Mouse (Mus musculus) intestine, embryonic 16.5 days (tissue): ENCODE results near the gene Bik. TPM values are rescaled to one million over a fixed set of nuclear protein-coding genes. Genes with fewer than 3 reads are reported as not detected.
A peak's percentile ranks its signal among the peaks of the same experiment; 100 is the strongest.

Experiments used
- ATAC-seq: fragments of 200-750 bp; cut with Nextera tagmentation; 2 replicates; pipeline ENCODE4 v1.8.0; 2017; ENCODE audit warnings: moderate TSS enrichment, moderate library complexity
- H3K27ac ChIP-seq: fragments of 300-500 bp; sonication (generic); 2 replicates; pipeline ENCODE4 v1.5.1; 2014; ENCODE audit warnings: mild to moderate bottlenecking, low read length
- H3K27me3 ChIP-seq: fragments of 300-500 bp; sonication (generic); replicated peaks from 2 replicates; pipeline ENCODE4 v1.6.1; 2014; ENCODE audit warnings: low read length, control low read depth, mixed read lengths; ENCODE audit not compliant: control insufficient read depth, insufficient read depth
- H3K36me3 ChIP-seq: fragments of 300-500 bp; sonication (generic); 2 replicates; pipeline ENCODE4 v1.6.1; 2014; ENCODE audit warnings: low read length, control low read depth; ENCODE audit not compliant: control insufficient read depth, insufficient read depth
- H3K4me1 ChIP-seq: fragments of 300-500 bp; sonication (generic); 2 replicates; pipeline ENCODE4 v1.6.1; 2014; ENCODE audit warnings: low read length, control low read depth, mixed read lengths; ENCODE audit not compliant: control insufficient read depth, insufficient read depth
- H3K4me2 ChIP-seq: fragments of 300-500 bp; sonication (generic); 2 replicates; pipeline ENCODE4 v1.6.1; 2014; ENCODE audit warnings: low read depth, low read length, control low read depth
- H3K4me3 ChIP-seq: fragments of 300-500 bp; sonication (generic); 2 replicates; pipeline ENCODE4 v1.5.1; 2014; ENCODE audit warnings: mild to moderate bottlenecking, low read length
- H3K9ac ChIP-seq: fragments of 300-500 bp; sonication (generic); 2 replicates; pipeline ENCODE4 v1.6.1; 2014; ENCODE audit warnings: low read depth, low read length
- H3K9me3 ChIP-seq: fragments of 300-500 bp; sonication (generic); 2 replicates; pipeline ENCODE4 v1.6.1; 2016; ENCODE audit warnings: low read length, control low read depth; ENCODE audit not compliant: control insufficient read depth
- WGBS: fragments of 180-500 bp; shearing (Covaris S2); extraction: QIAGEN DNeasy Blood & Tissue Kit; methylation state at CpG from one replicate; pipeline ENCODE4 v1.1.7; 2014; 5-methylcytosine and 5-hydroxymethylcytosine counted together
- polyA plus RNA-seq: library from polyadenylated mRNA; unstranded; fragments of >200 nt; fragmentation: Nextera tagmentation; extraction: Ambion mirVana; gene quantifications from 2 replicates; pipeline ENCODE4 v1.2.1, GENCODE M21; 2015

Gene Bik
- polyA plus RNA-seq, 1 experiment from 2014 or later = 4.3 TPM

DNA sequence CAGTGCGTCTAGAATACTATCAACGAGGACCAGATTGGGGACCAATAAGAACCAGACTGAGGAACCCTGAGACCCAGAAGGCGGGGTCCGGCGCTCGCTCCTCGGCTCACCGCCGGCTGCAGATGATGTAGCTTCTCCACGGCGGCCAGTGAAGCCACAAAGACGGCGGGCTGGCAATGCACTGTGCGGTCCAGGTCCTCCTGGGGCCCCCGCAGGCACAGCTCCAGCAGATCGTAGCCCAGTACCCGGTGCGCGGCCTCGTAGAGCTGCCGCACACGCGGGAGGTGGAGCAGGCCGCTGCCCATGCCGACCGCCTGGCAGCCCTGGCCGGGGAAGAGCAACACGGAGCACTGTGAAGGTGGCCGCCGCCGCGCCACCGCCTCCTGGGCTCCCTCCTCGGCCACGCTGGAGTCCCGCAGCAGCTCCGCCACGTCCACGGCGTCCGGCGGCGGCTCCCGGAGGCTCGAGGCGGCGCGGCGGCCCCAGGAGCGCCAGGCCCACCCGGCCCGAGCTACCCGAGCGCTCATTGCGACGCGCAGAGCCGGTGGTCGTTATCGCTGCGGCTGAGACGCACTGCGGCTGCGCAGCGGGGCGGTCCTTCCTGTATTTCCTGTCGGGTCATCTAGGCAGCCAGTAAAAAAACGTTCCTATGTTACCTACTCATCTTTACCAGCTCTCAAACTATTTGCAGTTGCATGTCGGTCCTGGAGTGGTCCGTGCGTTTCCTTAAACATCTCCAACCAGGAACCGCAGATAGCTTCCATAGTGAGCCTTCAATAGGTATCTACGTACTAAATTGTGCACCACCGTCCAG, 28.7 kb downstream of the Bik start:
- peak overlapping the region; percentile 97 for H3K9ac ChIP-seq
- H3K4me1 ChIP-seq = peaks cover 10% of the 10 kb centered on the region
- peak; percentile 92 for ATAC-seq
- H3K36me3 ChIP-seq = no peaks in the 10 kb centered on the region
- H3K9me3 ChIP-seq = no peaks in the 10 kb centered on the region
- under 1% methylated on average over 67 of the region's 74 CpGs for WGBS
- no peaks in the 10 kb centered on the region for H3K27me3 ChIP-seq
- H3K4me2 ChIP-seq = peak overlapping the region; percentile 86
- H3K27ac ChIP-seq = peak overlapping the region; percentile 90
- peak overlapping the region; percentile 92 for H3K4me3 ChIP-seq

GRCm38 (mm10) chr15:83560941-83561477, 34.3 kb downstream of the Bik start:
- no peaks in the 10 kb centered on the region for H3K27me3 ChIP-seq
- no peak overlapping the region for H3K4me2 ChIP-seq
- no peak overlapping the region for H3K4me3 ChIP-seq
- WGBS = 69% methylated on average over 5 of the region's 5 CpGs
- H3K36me3 ChIP-seq = no peaks in the 10 kb centered on the region
- no peaks in the 10 kb centered on the region for H3K9me3 ChIP-seq
- H3K4me1 ChIP-seq = peaks cover 11% of the 10 kb centered on the region
- no peak for ATAC-seq
- no peak overlapping the region for H3K9ac ChIP-seq
- H3K27ac ChIP-seq = no peak overlapping the region

DNA sequence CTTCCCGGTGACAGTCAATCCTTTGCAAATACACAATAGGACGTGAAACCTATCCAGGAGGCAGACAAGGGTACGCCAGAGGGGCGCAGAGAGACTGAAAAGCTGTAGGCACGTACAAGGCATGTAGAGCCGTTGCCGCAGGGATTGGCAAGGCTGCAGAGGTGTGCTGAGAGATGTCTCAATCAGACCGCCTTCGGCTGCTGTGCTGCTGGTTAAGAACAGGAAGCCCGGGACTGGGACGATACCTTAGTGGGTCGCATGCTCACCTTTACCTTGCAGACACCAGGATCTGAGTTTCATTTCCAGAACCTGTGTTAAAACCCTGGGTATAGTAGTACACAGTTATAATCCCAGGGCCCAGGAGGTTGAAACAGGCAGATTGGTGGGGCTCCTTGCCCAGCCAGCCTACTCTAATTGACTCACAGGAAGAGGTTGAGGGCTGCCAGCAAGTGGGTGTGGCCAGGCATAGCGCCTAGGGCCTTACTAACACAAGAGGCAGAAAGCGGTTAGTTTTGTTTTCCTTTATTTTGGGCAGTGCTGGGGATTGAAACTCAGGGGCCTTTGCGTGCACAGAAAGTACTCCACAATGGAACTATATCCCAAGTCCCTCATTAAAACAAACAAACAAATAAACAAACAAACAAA, 36.1 kb downstream of the Bik start:
- Histone ChIP-seq H3K9ac (0 out of 2 replicates have a peak overlapping the region, but pooled peaks have one; percentile 75), H3K4me3 (peak overlapping the region; percentile 54), H3K9me3 (no peaks in the 10 kb centered on the region), H3K4me1 (peaks cover 10% of the 10 kb centered on the region), H3K27ac (no peak overlapping the region; the same call in none of the 2 replicates), H3K36me3 (no peaks in the 10 kb centered on the region), H3K4me2 (peak overlapping the region; percentile 92), H3K27me3 (no peaks in the 10 kb centered on the region)
- 39% methylated on average over 15 of the region's 15 CpGs for WGBS
- ATAC-seq = peak; percentile 62

GRCm38 (mm10) chr15:83563327-83563856, 36.7 kb downstream of the Bik start, which contains the start of the genes Tspo and Mcat:
Gene Tspo, plus strand, starts transcription at chr15:83563592.
Gene Mcat, minus strand, starts transcription at chr15:83563787.
- peaks cover 10% of the 10 kb centered on the region for H3K4me1 ChIP-seq
- ATAC-seq = peak; percentile 80
- H3K4me2 ChIP-seq = peak within 1 kb of the TSS; percentile 92
- WGBS = under 1% methylated on average over 28 of the region's 28 CpGs
- no peaks in the 10 kb centered on the region for H3K9me3 ChIP-seq
- H3K27me3 ChIP-seq = no peaks in the 10 kb centered on the region
- no peaks in the 10 kb centered on the region for H3K36me3 ChIP-seq
- peak within 1 kb of the TSS; percentile 20 for H3K27ac ChIP-seq
- peak within 1 kb of the TSS; percentile 75 for H3K9ac ChIP-seq
- peak within 1 kb of the TSS; percentile 54 for H3K4me3 ChIP-seq

DNA sequence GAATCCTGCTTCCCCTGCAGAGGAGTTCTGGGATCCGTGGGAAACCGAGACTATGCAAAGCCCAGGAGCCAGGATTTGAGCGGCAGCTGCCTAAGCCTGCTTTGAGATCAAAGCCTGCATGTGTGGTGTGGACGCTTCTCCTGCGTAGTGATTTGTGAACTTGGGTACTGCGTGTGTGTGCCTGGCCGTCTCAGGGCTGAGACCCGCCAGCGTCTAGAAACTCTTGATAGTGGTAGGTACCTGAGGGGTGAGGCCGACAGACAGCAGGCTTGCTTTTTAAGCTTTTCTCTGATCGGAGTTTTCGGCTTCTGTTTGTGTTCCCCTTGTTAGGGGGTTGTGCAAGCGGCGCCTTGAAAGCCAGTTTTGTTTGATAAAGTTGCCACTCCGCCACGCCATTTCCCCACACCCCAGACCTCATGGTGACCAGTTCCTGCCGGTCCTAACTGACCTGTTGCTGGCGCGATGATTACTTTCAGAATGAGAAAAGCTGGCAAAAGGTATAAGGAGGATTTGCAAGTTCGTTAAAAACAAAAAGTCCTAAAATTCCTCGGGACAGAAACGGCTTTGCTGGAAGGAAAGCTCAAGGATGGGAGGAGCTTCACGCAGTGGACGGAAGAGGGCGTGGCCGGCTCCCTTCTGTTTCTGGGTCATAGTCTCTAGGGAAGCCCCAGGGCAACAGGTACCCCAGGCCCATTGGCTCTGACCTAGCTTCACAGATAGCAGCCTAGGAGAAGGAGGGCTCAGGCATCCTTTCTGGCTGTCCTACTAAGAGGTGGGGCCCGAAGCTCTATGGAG, 37.4 kb downstream of the Bik start:
- H3K9me3 ChIP-seq = no peaks in the 10 kb centered on the region
- H3K4me2 ChIP-seq = peak overlapping the region; percentile 92
- peak; percentile 59 for ATAC-seq
- no peaks in the 10 kb centered on the region for H3K36me3 ChIP-seq
- peak overlapping the region; percentile 54 for H3K4me3 ChIP-seq
- 0 out of 2 replicates have a peak overlapping the region, but pooled peaks have one; percentile 20 for H3K27ac ChIP-seq
- peak overlapping the region; percentile 75 for H3K9ac ChIP-seq
- peaks cover 10% of the 10 kb centered on the region for H3K4me1 ChIP-seq
- H3K27me3 ChIP-seq = no peaks in the 10 kb centered on the region
- 2% methylated on average over 27 of the region's 27 CpGs for WGBS

- WGBS = 74% methylated on average over 3 of the region's 3 CpGs
- Histone ChIP-seq H3K36me3 (no peaks in the 10 kb centered on the region), H3K27ac (no peak overlapping the region), H3K4me3 (no peak overlapping the region), H3K9ac (no peak overlapping the region), H3K27me3 (no peaks in the 10 kb centered on the region), H3K4me1 (peaks cover 10% of the 10 kb centered on the region), H3K4me2 (no peak overlapping the region), H3K9me3 (no peaks in the 10 kb centered on the region)
- 0 out of 2 replicates have a peak, but pooled peaks have one; percentile 36 for ATAC-seq
Measured at GRCm38 (mm10) chr15:83565434-83565833, 38.8 kb downstream of the Bik start.

GRCm38 (mm10) chr15:83566006-83566405, 39.3 kb downstream of the Bik start:
- H3K4me2 ChIP-seq = no peak overlapping the region
- H3K36me3 ChIP-seq = no peaks in the 10 kb centered on the region
- 73% methylated on average over 5 of the region's 5 CpGs for WGBS
- peaks cover 10% of the 10 kb centered on the region for H3K4me1 ChIP-seq
- no peak for ATAC-seq
- no peaks in the 10 kb centered on the region for H3K27me3 ChIP-seq
- no peaks in the 10 kb centered on the region for H3K9me3 ChIP-seq
- no peak overlapping the region for H3K9ac ChIP-seq
- no peak overlapping the region for H3K27ac ChIP-seq
- no peak overlapping the region for H3K4me3 ChIP-seq

GRCm38 (mm10) chr15:83567728-83568127, 41.1 kb downstream of the Bik start:
- 88% methylated on average over 3 of the region's 3 CpGs for WGBS
- no peak overlapping the region for H3K9ac ChIP-seq

More at GRCm38 (mm10) chr15:83567728-83568127, 41.1 kb downstream of the Bik start:
- no peak overlapping the region for H3K4me3 ChIP-seq
- no peak overlapping the region for H3K4me2 ChIP-seq
- H3K27me3 ChIP-seq = no peaks in the 10 kb centered on the region
- H3K9me3 ChIP-seq = no peaks in the 10 kb centered on the region
- H3K27ac ChIP-seq = no peak overlapping the region
- H3K4me1 ChIP-seq = peaks cover 10% of the 10 kb centered on the region
- ATAC-seq = no peak
- no peaks in the 10 kb centered on the region for H3K36me3 ChIP-seq
